Mouse (Mus musculus) midbrain, postnatal 0 days (tissue): ENCODE results near the gene St8sia1. TPM values are rescaled to one million over a fixed set of nuclear protein-coding genes. Genes with fewer than 3 reads are reported as not detected.

ENCODE experiments used
- ATAC-seq: fragments of 200-750 bp; cut with Nextera tagmentation; 2 replicates; pipeline ENCODE4 v1.8.0; 2017; ENCODE audit warnings: moderate number of reproducible peaks, mild to moderate bottlenecking, moderate TSS enrichment, moderate library complexity; ENCODE audit not compliant: low FRiP score
- DNase-seq: peaks from one replicate; pipeline ENCODE4 v3.0.0-alpha.2; 2015; ENCODE audit warnings: low spot score
- H3K27ac ChIP-seq: fragments of 300-500 bp; sonication (generic); 2 replicates; pipeline ENCODE4 v1.5.1; 2014; ENCODE audit warnings: low read depth, mild to moderate bottlenecking, low read length, mixed read lengths
- H3K27me3 ChIP-seq: fragments of 300-500 bp; sonication (generic); 2 replicates; pipeline ENCODE4 v1.6.1; 2014; ENCODE audit warnings: low read length, control low read depth, mixed read lengths; ENCODE audit not compliant: insufficient read depth
- H3K36me3 ChIP-seq: fragments of 300-500 bp; sonication (generic); 2 replicates; pipeline ENCODE4 v1.6.1; 2014; ENCODE audit warnings: low read length, control low read depth, mixed read lengths; ENCODE audit not compliant: insufficient read depth
- H3K4me1 ChIP-seq: fragments of 300-500 bp; sonication (generic); 2 replicates; pipeline ENCODE4 v1.6.1; 2014; ENCODE audit warnings: mild to moderate bottlenecking, control low read depth, antibody characterized with exemption, low read length, mixed read lengths; ENCODE audit not compliant: insufficient read depth
- H3K4me2 ChIP-seq: fragments of 300-500 bp; sonication (generic); 2 replicates; pipeline ENCODE4 v1.6.1; 2014; ENCODE audit warnings: low read depth, mild to moderate bottlenecking, low read length, mixed read lengths; ENCODE audit not compliant: poor library complexity, severe bottlenecking
- H3K4me3 ChIP-seq: fragments of 300-500 bp; sonication (generic); 2 replicates; pipeline ENCODE4 v1.5.1; 2014; ENCODE audit warnings: low read depth, mild to moderate bottlenecking, low read length, moderate library complexity
- H3K9ac ChIP-seq: fragments of 300-500 bp; sonication (generic); replicated peaks from 2 replicates; pipeline ENCODE4 v1.6.1; 2014; ENCODE audit warnings: mild to moderate bottlenecking, low read length, moderate library complexity, mixed read lengths; ENCODE audit not compliant: poor library complexity, severe bottlenecking
- H3K9me3 ChIP-seq: fragments of 300-500 bp; sonication (generic); 2 replicates; pipeline ENCODE4 v1.6.1; 2016; ENCODE audit warnings: low read length, control low read depth
- CTCF ChIP-seq: IDR thresholded peaks from 2 replicates; pipeline ENCODE4 v1.5.1; 2016; ENCODE audit warnings: antibody characterized with exemption, mild to moderate bottlenecking
- WGBS: fragments of 180-500 bp; shearing (Covaris S2); extraction: QIAGEN DNeasy Blood & Tissue Kit; methylation state at CpG from one replicate; pipeline ENCODE4 v1.1.7; 2014; 5-methylcytosine and 5-hydroxymethylcytosine counted together
- polyA plus RNA-seq: library from polyadenylated mRNA; unstranded; fragments of >200 nt; fragmentation: Nextera tagmentation; extraction: Ambion mirVana; gene quantifications from 2 replicates; pipeline ENCODE4 v1.2.1, GENCODE M21; 2015
- total RNA-seq: library from RNA; depleted of rRNA; stranded (reverse); fragments of >200 nt; gene quantifications from 2 replicates; pipeline ENCODE4 v1.2.3, GENCODE M21; 2014

The St8sia1 gene
- total and polyA plus RNA-seq, 2 experiments from 2014 or later = 4.5 to 17.7 TPM

DNA sequence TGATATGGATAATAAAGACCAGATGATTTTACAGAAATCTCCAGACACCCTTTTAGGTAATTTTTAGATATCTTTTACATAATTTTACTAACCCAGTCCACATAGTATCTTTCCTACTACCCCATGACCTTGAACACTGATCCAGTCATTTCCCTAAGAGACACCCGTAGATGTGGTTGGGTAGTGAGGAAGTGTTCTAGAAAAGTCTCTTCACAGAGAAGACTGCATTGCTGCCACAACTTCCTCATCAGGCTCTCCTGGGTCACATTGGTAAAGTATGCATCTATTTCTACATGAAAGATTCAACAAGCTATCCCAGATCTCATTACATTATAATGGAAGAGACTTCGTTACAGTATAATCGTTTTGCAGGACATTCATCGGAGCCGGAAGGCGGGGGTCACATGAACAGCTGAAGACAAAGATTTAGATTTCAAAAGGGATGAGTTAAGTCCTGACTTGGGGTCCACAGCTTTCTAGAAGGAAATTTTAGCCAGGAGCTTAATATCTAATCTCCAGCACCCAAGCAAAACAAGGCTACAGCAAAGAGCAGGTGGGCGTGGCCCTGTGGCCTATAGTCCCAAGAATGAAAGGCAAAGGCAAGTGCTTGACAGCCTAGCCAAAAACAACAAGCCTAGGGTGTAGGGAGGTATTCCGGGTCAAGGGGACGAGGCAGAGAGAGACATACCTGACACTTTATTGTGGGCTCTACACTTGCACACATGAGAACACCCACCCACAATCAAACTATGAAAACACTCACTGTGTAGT lies 75.1 kb downstream of the St8sia1 start:
- H3K4me3 ChIP-seq = no peak overlapping the region
- ATAC-seq (no peak), DNase-seq (no peak)
- no peak overlapping the region for H3K27ac ChIP-seq
- TF ChIP-seq CTCF = no peak
- no peak overlapping the region for H3K4me2 ChIP-seq
- no peaks in the 10 kb centered on the region for H3K4me1 ChIP-seq
- H3K27me3 ChIP-seq = no peaks in the 10 kb centered on the region
- no peaks in the 10 kb centered on the region; the same call in 1 of the 2 replicates for H3K36me3 ChIP-seq
- WGBS = 92% methylated on average over 9 of the region's 9 CpGs
- H3K9me3 ChIP-seq = no peaks in the 10 kb centered on the region
- H3K9ac ChIP-seq = no peak overlapping the region

DNA sequence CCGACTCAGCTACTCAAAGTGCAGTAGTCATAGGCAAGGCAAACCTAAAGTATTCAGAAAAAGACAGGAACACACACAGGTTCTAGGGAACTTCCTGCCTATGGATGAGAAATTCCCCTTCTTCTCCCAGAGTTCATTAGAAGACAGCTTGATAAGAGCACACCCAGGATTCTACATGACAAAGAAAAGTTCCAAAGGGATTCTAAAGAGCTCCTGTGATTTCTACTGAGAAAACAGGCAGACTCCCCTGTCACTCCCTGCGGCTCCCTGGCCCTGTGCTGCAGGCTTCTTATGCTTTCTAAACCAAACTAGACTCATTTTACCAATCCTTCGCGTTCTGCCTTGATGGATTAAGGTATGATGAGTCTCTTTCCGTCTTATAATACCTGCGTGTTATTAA lies 75.9 kb downstream of the St8sia1 start:
- 75% methylated on average over 6 of the region's 6 CpGs for WGBS
- Histone ChIP-seq H3K27me3 (no peaks in the 10 kb centered on the region), H3K4me3 (no peak overlapping the region), H3K4me2 (no peak overlapping the region), H3K9me3 (no peaks in the 10 kb centered on the region), H3K36me3 (no peaks in the 10 kb centered on the region; the same call in 1 of the 2 replicates), H3K9ac (no peak overlapping the region), H3K4me1 (no peaks in the 10 kb centered on the region), H3K27ac (no peak overlapping the region)
- no peak for TF ChIP-seq CTCF
- no peak for DNase-seq
- ATAC-seq = no peak

DNA sequence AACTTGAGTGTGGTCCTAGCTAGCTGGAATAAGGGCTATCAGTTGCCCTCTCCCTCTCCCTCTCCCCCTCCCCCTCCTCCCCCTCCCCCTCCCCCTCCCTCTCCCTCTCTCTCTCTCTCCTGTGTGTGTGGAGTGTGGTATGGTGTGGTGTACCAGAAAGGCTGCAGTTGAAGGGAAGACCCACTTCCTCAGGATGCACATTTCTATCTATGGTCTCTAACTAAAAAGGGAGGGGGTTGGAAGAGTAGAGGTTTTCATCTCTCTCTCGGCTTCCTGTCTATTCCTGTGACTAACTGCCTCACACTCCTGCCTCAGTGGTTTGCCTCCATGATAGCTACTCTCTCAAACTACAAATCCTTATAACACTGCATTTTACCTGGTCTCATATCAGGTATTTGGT lies 76.9 kb downstream of the St8sia1 start:
- no peak for TF ChIP-seq CTCF
- Histone ChIP-seq H3K4me1 (no peaks in the 10 kb centered on the region), H3K36me3 (no peaks in the 10 kb centered on the region; the same call in 1 of the 2 replicates), H3K9me3 (no peaks in the 10 kb centered on the region), H3K27me3 (no peaks in the 10 kb centered on the region), H3K4me3 (no peak overlapping the region), H3K27ac (no peak overlapping the region), H3K9ac (no peak overlapping the region), H3K4me2 (no peak overlapping the region)
- ATAC-seq = no peak
- DNase-seq = no peak
- WGBS = 88% methylated on average over 1 of the region's 1 CpGs

DNA sequence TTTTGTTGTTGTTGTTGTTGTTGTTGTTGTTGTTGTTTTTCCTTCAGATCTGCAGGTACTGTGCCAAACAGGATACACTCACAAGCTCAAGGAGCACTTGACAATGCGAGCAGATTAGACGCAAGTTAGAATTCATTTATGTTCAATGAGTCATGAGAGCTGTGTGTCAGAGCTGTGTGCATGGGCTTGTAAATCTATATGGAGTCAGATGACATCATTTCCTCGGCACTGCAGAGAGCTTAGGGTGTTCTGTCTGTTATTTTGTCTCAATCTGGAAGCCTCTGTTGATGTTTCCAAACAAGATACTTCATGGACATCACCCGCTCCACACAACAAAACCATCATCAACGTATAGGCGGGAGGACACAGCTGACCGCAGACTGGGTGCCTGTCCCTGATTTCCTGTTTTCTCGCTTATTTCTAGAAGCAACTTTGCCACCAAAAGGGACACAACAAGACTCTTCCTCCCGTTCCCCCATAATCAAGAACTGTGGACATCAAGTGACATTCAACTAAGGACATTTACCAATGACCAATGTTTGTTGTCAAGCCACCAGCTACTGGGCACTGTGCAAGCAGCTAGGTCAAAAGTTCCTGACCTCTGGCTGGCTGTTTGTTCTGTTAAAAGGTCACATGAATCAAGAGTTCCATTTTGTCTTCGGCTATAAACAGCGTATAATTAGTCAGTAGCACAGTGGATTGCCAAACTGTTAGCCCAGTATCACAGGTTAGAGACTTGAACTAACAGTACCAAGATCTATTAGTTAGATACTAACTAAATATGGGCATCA lies 78.7 kb downstream of the St8sia1 start:
- no peak for TF ChIP-seq CTCF
- ATAC-seq (no peak), DNase-seq (no peak)
- WGBS = 93% methylated on average over 11 of the region's 11 CpGs
- no peak overlapping the region for H3K9ac ChIP-seq
- no peaks in the 10 kb centered on the region for H3K9me3 ChIP-seq
- H3K4me1 ChIP-seq = no peaks in the 10 kb centered on the region
- no peak overlapping the region for H3K27ac ChIP-seq
- no peaks in the 10 kb centered on the region for H3K27me3 ChIP-seq
- no peak overlapping the region for H3K4me2 ChIP-seq
- H3K36me3 ChIP-seq = no peaks in the 10 kb centered on the region
- H3K4me3 ChIP-seq = no peak overlapping the region

DNA sequence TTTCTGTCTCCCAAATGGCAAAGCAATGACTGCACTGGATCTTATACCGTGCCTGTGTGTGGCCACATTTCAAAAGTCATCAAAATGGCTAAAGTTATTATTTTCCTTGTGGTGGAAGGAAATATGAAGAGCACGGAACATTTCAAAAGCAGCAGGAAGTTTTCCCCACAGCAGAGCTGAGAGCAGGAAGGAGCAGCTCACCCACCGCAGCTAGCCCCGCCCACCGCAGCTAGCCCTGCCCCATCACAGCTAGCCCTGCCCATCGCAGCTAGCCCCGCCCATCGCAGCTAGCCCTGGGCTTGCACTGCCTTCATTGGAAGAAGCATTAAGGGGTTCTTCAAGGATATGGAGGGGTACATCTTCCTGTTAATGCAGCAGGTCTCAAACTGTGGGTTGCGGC lies 80.1 kb downstream of the St8sia1 start:
- Histone ChIP-seq H3K4me3 (no peak overlapping the region), H3K27me3 (no peaks in the 10 kb centered on the region), H3K36me3 (no peaks in the 10 kb centered on the region), H3K9me3 (no peaks in the 10 kb centered on the region), H3K4me1 (no peaks in the 10 kb centered on the region), H3K27ac (no peak overlapping the region), H3K9ac (no peak overlapping the region), H3K4me2 (no peak overlapping the region)
- no peak for ATAC-seq
- no peak for DNase-seq
- TF ChIP-seq CTCF = no peak
- 61% methylated on average over 9 of the region's 9 CpGs for WGBS

DNA sequence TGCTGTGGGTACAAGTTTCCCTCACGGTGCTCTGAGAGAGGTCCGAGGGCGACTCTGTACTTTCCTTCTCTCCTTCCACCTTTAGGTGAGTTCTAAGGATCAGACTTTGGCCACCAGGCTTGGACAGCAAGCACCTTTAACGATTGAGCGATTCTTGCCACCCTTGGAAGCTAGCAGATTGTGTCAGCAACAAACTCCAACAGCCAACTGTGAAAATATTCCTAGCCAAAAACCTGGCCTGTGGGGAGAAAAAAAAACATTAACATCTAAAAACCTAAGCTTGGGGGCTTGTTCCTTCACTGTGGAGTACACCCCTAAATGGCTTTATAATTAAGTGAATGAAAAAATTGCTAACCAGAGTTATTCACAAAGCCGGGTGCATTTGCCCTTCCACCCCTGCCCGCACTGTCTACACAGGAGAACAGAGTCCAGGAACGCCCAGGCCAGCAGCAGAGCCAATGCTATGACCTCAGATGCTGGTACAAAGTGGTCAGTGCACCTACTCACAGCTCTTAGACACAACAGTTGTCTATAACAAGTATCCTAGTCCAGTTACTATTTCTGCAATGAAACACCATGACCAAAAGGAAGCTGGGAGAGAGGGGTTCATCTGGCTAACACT lies 83.3 kb downstream of the St8sia1 start:
- Histone ChIP-seq H3K9me3 (no peaks in the 10 kb centered on the region), H3K4me2 (no peak overlapping the region), H3K4me1 (peaks cover 11% of the 10 kb centered on the region), H3K9ac (no peak overlapping the region), H3K27ac (no peak overlapping the region), H3K4me3 (no peak overlapping the region), H3K27me3 (no peaks in the 10 kb centered on the region), H3K36me3 (no peaks in the 10 kb centered on the region)
- ATAC-seq = no peak
- TF ChIP-seq CTCF = no peak
- 93% methylated on average over 8 of the region's 8 CpGs for WGBS
- DNase-seq = no peak
